Mouse (Mus musculus): ENCODE measurements around the gene Enox2. TPM values are rescaled to one million over a fixed set of nuclear protein-coding genes. Genes with fewer than 3 reads are reported as not detected.
A peak's percentile ranks its signal among the peaks of the same experiment; 100 is the strongest.
"Not testable (repeated sequence)": the region's sequence is repeated elsewhere in the genome, so short reads cannot be mapped to it uniquely, and the experiment has no call there.

Enox2 gene
- total RNA-seq (2021) = 10 to 100 TPM; 17.5 to 19.1 TPM
- long read RNA-seq, experiment 1, partial matches to known transcripts = 1 of 13 reads
- long read RNA-seq, experiment 1, other reads (novel, unspliced or antisense) = 11 of 13 reads
- long read RNA-seq, experiment 2, partial matches to known transcripts = 2 of 20 reads
- long read RNA-seq, experiment 2, other reads (novel, unspliced or antisense) = 17 of 20 reads

GRCm38 (mm10) chrX:49287700-49288563 lies at the start of gene Enox2:
Gene Enox2 (minus strand): TSS chrX:49288259.
- peak; percentile 48 for DNase-seq

GRCm38 (mm10) chrX:49309496-49309895 lies 21.4 kb upstream of the Enox2 start:
- DNase-seq = peak; percentile 8

- peak; percentile 4 for DNase-seq
These were observed 18.6 kb upstream of the Enox2 start for GRCm38 (mm10) chrX:49306659-49307058.

GRCm38 (mm10) chrX:49279918-49280586 lies 8.0 kb downstream of the Enox2 start:
- DNase-seq = no peak

- DNase-seq = no peak
These were observed 14.5 kb downstream of the Enox2 start for GRCm38 (mm10) chrX:49273487-49274042.

- DNase-seq = no peak
These were observed 37.2 kb downstream of the Enox2 start for GRCm38 (mm10) chrX:49250816-49251215.

GRCm38 (mm10) chrX:49225792-49226426 lies 62.1 kb downstream of the Enox2 start:
- no peak for DNase-seq

- no peak for DNase-seq
These were observed 71.6 kb downstream of the Enox2 start for GRCm38 (mm10) chrX:49216422-49216821.

- DNase-seq = no peak
These were observed 91.7 kb downstream of the Enox2 start for GRCm38 (mm10) chrX:49196386-49196785.

GRCm38 (mm10) chrX:49181136-49181535 lies 106.9 kb downstream of the Enox2 start:
- DNase-seq = no peak

- DNase-seq = no peak
These were observed 109.4 kb downstream of the Enox2 start for GRCm38 (mm10) chrX:49178670-49179069.

- no peak for DNase-seq
These were observed 133.8 kb downstream of the Enox2 start for GRCm38 (mm10) chrX:49154280-49154679.

- no peak for DNase-seq
These were observed 163.2 kb downstream of the Enox2 start for GRCm38 (mm10) chrX:49124774-49125429.

- no peak for DNase-seq
These were observed 171.6 kb downstream of the Enox2 start for GRCm38 (mm10) chrX:49116465-49116864.

GRCm38 (mm10) chrX:49112412-49112811 lies 175.6 kb downstream of the Enox2 start:
- DNase-seq = no peak

GRCm38 (mm10) chrX:49100542-49100941 lies 187.5 kb downstream of the Enox2 start:
- not testable (repeated sequence) for DNase-seq

- no peak for DNase-seq
These were observed 191.8 kb downstream of the Enox2 start for GRCm38 (mm10) chrX:49096249-49096648.

GRCm38 (mm10) chrX:49075055-49075454 lies 213.0 kb downstream of the Enox2 start:
- no peak for DNase-seq

GRCm38 (mm10) chrX:49073563-49073962 lies 214.5 kb downstream of the Enox2 start:
- DNase-seq = no peak

- no peak for DNase-seq
These were observed 242.9 kb downstream of the Enox2 start for GRCm38 (mm10) chrX:49045118-49045517.

- no peak for DNase-seq
These were observed 278.3 kb downstream of the Enox2 start for GRCm38 (mm10) chrX:49009746-49010145.

- DNase-seq = no peak
These were observed 282.4 kb downstream of the Enox2 start for GRCm38 (mm10) chrX:49005655-49006054.
